Mouse (Mus musculus): ENCODE results near the gene Olfr518.

Gene Olfr518

DNA sequence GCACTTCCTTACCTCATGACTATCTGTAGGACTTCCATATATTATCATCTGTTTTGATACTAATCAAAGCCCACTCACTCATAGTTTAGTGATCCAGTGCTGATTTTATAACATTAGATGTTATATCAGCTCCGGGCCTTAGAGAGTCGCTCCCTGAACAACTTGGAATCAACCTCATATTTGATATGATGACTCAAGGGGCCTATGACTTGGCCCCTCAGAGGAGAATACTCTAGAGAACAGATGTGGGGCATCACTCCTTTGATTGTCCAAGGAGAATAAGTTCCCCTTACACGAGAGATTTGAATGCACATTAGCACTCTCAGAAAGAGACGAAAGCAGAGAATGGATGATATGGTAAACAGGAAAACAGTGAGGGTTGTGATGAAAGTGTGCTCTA is at the start of gene Olfr518:
Olfr518 (minus strand) TSS at position 101 of the 400 bp plus-strand sequence.
- DNase-seq (ENCODE audit: inconsistent age in 2 of 2, low spot score in 1 of 2): no peak

DNA sequence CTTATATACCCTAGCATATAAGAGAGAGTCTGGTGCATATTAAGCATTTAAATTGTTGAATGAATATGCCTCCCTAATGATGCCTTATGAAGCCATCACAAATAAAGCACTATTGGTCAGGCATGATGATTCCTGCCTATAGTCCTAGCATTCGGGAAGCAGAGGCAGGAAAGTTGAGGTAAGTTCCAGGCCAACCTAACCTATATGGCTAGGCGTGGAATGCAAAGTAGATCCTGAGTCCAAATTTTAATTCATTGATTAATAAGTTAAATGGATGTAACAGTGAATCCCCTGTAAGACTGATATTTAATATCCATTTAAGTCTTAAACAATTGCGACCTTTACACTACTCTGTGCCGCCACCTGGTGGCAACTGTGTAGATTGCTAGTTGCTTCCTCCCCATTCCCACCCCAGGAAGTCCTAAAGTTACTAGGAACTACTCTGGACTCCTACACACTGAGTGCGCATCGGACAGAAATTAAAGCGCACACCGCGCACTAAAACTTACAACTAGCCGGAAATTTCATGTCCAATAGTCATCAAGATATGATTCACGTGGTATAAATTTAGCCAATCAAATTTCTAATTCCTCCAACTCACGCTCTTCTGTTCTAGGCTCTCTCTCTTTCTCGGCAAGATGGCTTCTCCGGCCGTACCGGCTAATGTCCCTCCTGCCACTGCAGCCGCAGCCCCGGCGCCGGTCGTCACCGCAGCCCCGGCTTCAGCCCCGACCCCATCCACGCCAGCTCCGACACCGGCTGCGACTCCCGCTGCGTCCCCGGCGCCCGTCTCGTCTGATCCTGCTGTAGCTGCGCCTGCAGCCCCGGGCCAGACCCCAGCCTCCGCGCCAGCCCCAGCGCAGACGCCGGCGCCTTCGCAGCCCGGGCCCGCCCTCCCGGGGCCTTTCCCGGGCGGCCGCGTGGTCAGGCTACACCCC is 49.3 kb upstream of the Olfr518 start, which contains the start of gene Eif3f:
Eif3f (plus strand) TSS at position 624 of the 938 bp plus-strand sequence.
- peak; percentile 95 to 98 for DNase-seq (ENCODE audit: inconsistent age in 2 of 2, low spot score in 1 of 2)

DNA sequence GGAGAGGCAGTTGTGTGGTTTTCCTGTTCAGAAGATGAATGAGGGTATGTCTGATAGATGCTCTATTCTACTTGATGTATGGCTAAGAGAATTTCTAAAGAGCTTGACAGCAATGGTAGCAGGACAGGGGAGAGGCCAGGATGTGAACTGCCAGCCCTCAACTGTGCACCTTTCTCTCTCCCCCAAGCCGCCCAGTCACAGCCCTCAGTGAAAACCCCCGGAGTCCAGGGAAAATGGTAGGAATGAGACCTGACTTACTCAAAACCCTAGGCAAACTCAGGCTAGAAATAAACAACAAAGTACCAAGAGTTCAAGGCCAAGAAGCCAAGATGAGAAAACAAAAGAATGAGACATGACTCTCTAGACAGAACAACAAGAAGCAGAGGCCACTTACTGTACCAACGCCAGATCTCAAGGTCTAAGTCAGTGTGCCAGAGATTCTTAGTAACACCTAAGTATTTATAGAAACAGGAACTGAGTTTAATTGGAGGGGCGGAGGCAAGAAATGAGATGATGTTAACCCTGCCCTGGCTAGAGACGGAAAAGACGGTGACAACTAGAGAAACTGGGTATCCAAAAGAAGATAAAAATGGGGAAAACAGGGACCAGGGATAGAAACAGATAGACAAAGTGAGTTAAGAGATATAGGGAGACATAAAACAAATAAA is 45.1 kb upstream of the Olfr518 start, which contains the start of gene Nlrp10:
Nlrp10 (minus strand) TSS at position 453 of the 668 bp plus-strand sequence.
- peak in 1 of 2 experiments; percentile 20 for DNase-seq (ENCODE audit: inconsistent age in 2 of 2, low spot score in 1 of 2)

DNA sequence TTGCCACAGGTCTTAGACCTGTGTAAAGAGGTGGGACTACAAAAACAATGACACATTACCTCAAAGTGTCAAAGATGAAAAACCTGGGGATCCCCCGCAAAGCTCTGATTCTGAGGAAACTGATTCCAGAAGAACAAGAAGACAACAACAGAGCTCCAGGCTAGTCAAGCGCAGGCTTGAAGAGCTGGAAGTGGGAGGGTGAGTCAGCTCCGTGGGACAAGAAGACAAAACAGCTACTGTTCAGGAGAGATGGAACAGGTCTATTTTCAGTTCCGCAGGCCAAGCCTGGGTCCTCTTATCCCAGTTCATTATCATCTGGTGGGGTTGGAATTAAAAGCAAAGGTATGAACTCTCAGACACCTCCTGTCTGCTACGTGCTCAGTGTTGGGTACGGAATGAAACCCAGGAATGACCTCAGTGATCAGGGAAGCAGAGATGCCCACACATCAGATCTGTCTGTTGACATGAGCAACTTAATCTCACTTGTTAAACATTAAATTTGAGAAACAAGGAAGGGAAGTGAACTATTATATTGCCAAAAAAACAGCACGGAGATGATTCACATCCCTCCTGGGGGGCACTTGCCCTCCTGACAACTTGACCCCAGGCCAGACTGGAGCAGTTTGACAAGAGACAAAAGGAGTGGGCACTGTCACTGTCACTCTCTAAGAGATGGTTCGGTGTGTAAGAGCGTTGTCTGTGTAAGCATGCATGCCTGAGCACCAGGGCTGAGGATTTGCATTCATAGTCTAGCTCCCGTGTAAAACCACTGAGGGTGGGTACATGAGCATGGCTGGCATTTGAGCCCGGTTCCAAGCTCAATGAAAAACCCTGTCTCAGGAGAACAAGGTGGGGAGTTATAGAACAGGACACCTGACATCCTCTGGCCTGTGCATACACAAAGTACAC is 43.7 kb upstream of the Olfr518 start:
- no peak for DNase-seq (ENCODE audit: inconsistent age in 2 of 2, low spot score in 1 of 2)

DNA sequence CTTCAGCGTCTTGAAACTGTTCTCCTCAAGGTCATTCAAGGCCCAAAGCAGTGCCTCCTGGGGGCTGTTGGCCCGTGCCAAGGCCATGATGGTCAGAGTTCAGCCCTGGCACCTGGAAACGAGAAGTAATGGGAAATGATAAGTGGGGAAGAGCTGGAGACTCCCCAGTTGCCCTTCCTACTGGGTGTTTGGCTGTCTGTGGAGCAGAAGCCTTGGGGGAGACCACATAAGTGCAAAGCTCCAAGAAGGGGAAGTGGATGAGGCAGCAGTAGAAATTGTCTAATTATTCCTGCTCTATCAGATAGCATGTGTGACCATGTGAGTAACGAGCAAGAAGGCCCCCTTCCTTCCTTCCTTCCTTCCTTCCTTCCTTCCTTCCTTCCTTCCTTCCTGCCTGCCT is 42.2 kb upstream of the Olfr518 start:
- no peak for DNase-seq (ENCODE audit: inconsistent age in 2 of 2, low spot score in 1 of 2)

DNA sequence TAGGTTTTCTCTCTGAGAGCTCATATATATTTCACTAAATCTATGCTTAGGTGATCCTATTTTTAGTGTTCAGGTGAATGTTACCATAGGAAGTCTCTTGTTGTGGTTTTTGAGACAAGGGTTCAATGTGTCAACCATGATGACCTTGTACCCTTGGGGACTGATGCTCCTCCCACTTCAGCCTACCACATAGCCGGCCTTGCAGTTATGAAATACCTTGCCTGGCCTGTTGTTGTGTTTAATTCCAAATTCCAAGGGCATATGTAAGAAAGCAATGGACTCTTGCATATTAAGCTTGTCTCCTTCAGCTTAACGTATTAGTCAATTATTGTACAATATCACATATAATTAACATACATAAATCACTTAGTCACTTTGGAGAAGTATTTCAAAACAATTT is 19.2 kb upstream of the Olfr518 start:
- no peak for DNase-seq (ENCODE audit: inconsistent age in 2 of 2, low spot score in 1 of 2)

DNA sequence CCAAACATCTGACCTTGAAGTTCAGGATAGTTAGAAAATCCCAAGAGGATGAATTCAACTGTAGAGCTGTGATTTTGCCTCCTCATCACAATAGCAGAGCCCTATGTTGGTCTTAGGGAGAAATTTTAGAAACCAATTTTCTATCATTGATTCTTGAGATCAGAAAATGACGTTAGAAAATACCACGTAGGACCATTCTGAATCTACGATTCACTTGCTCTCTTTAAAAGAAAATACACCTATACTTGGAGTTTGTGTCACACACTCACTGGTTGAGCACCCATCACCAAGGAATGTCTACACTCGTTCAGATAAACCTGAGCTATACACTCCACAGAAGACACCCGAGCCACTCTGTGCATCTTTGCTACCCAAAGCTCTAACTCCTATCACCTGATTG is 9.5 kb upstream of the Olfr518 start, which contains the start of gene Olfr519:
Olfr519 (minus strand) TSS at position 101 of the 400 bp plus-strand sequence.
- no peak for DNase-seq (ENCODE audit: inconsistent age in 2 of 2, low spot score in 1 of 2)

DNA sequence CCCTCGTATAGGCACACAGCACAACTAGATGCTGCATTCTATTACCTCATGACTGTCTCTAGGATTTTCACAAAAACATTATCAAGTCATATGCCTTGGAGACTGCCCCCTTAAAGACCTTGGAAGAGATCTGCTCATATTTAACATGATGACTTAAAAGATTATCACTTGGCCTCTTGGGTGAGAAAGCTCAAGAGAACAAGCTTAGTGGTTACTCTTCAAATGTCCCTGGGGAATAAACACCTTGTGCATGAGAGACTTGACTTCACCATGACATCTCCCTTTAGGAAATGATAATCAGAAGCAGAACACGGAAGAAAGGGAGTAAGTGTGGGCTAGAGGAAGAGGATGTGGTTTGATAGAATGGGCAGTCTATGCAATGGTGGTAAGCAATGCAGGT is 12.5 kb downstream of the Olfr518 start, which contains the start of gene Olfr517:
Olfr517 (minus strand) TSS at position 101 of the 400 bp plus-strand sequence.
- DNase-seq (ENCODE audit: inconsistent age in 2 of 2, low spot score in 1 of 2): no peak

DNA sequence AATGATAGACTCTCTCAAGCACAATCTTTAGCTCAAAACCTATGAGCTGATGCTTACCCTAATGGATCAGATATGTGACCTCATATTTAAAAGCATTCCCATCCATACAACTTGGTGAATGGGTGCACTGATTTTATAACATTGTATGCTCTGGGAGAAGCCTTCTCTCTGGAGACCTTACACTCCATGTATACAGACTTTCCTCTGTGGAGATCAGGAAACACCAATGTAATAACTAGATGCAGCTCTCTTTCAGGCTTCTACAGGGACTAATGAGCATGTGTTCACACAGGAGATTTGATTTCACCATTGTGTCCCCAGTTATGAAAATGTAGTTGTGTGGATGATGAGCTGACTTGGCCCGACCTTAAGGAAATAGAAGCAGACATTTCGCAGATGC is 34.4 kb downstream of the Olfr518 start, which contains the start of gene Olfr516:
Olfr516 (minus strand) TSS at position 101 of the 400 bp plus-strand sequence.
- no peak for DNase-seq (ENCODE audit: inconsistent age in 2 of 2, low spot score in 1 of 2)

Measured in adrenal gland, adult (tissue).